Mouse (Mus musculus) urinary bladder, postnatal 14 days (tissue): ENCODE measurements around the gene Cep131.

Experiments
- DNase-seq: peaks from one replicate; pipeline ENCODE4 v3.0.0; 2021; ENCODE audit warnings: low spot score

Cep131 gene

GRCm38 (mm10) chr11:120086702-120087152, at the start of gene Cep131:
Cep131 (minus strand) TSS chr11:120086827.
- DNase-seq, result peak; percentile 98

GRCm38 (mm10) chr11:120136195-120136594, 49.6 kb upstream of the Cep131 start:
- no peak for DNase-seq

- no peak for DNase-seq
These were observed 48.4 kb upstream of the Cep131 start for GRCm38 (mm10) chr11:120134847-120135530.

GRCm38 (mm10) chr11:120134148-120134547, 47.5 kb upstream of the Cep131 start:
- no peak for DNase-seq

GRCm38 (mm10) chr11:120129281-120129680, 42.7 kb upstream of the Cep131 start:
- no peak for DNase-seq

- no peak for DNase-seq
These were observed 40.2 kb upstream of the Cep131 start for GRCm38 (mm10) chr11:120126845-120127244.

- no peak for DNase-seq
These were observed 35.5 kb upstream of the Cep131 start for GRCm38 (mm10) chr11:120122126-120122525.

GRCm38 (mm10) chr11:120120642-120121420, 34.2 kb upstream of the Cep131 start:
- peak; percentile 57 for DNase-seq

GRCm38 (mm10) chr11:120119936-120120541, 33.4 kb upstream of the Cep131 start:
- no peak for DNase-seq

- DNase-seq, result no peak
These were observed 32.5 kb upstream of the Cep131 start for GRCm38 (mm10) chr11:120119108-120119507.

- no peak for DNase-seq
These were observed 31.0 kb upstream of the Cep131 start for GRCm38 (mm10) chr11:120117626-120118025.

GRCm38 (mm10) chr11:120114488-120115215, 28.0 kb upstream of the Cep131 start:
- no peak for DNase-seq

GRCm38 (mm10) chr11:120112136-120112535, 25.5 kb upstream of the Cep131 start:
- no peak for DNase-seq

- peak; percentile 53 for DNase-seq
These were observed 24.4 kb upstream of the Cep131 start for GRCm38 (mm10) chr11:120111033-120111432.

GRCm38 (mm10) chr11:120110554-120110953, 23.9 kb upstream of the Cep131 start:
- DNase-seq, result no peak

- no peak for DNase-seq
These were observed 23.1 kb upstream of the Cep131 start for GRCm38 (mm10) chr11:120109558-120110210.

GRCm38 (mm10) chr11:120107796-120108195, 21.2 kb upstream of the Cep131 start:
- DNase-seq, result peak; percentile 29

GRCm38 (mm10) chr11:120107026-120107425, 20.4 kb upstream of the Cep131 start:
- no peak for DNase-seq

- DNase-seq, result no peak
These were observed 16.9 kb upstream of the Cep131 start for GRCm38 (mm10) chr11:120103431-120103997.

- DNase-seq, result peak; percentile 69
These were observed 14.4 kb upstream of the Cep131 start for GRCm38 (mm10) chr11:120101036-120101435.
